Mouse (Mus musculus) cortical plate, adult 2 months (tissue): Measurements from ENCODE around the gene Col18a1.

Experiments
- CTCF ChIP-seq: fragments of 200-500 bp; IDR thresholded peaks from 2 replicates; pipeline ENCODE4 v1.5.1; 2011; ENCODE audit warnings: mild to moderate bottlenecking, control low read depth, low read length; ENCODE audit not compliant: insufficient read depth; ENCODE audit errors: extremely low read depth
- POLR2A ChIP-seq: fragments of 200-500 bp; IDR thresholded peaks from 2 replicates; pipeline ENCODE4 v1.6.1; 2011; ENCODE audit warnings: mild to moderate bottlenecking, low read length, control low read depth; ENCODE audit not compliant: insufficient read depth; ENCODE audit errors: extremely low read depth

DNA sequence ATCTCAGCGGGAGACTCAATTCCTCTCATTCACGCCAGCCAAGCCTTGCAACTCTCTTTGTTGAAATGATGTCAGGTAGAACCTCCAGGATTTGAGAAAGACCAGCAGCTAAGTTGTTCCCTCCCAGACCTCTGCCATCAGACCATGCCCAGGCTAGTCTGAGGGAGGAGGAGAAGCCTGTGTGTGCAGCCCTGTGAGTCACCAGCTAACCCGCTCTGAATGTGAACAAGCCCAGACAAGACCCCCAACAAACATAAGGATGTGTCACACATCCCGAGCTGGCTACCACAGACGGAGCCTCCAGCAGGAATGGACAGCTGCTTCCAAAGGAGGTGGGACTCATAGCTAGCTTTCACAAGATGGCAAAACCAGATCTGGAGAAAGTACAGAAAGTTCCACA, 35.6 kb upstream of the Col18a1 start:
- TF ChIP-seq CTCF (no peak), POLR2A (no peak)
